Mouse (Mus musculus) spleen, adult 2 months (tissue): ENCODE measurements around the gene Babam2.

Experiments
- CTCF ChIP-seq: fragments of 200-500 bp; IDR thresholded peaks from 2 replicates; pipeline ENCODE4 v1.5.1; 2011; ENCODE audit warnings: mild to moderate bottlenecking, inconsistent platforms; ENCODE audit not compliant: insufficient read depth, insufficient read length, insufficient replicate concordance; ENCODE audit errors: extremely low read depth
- POLR2A ChIP-seq: fragments of 200-500 bp; IDR thresholded peaks from 2 replicates; pipeline ENCODE4 v1.6.1; 2011; ENCODE audit warnings: low read depth, low read length, inconsistent platforms

DNA sequence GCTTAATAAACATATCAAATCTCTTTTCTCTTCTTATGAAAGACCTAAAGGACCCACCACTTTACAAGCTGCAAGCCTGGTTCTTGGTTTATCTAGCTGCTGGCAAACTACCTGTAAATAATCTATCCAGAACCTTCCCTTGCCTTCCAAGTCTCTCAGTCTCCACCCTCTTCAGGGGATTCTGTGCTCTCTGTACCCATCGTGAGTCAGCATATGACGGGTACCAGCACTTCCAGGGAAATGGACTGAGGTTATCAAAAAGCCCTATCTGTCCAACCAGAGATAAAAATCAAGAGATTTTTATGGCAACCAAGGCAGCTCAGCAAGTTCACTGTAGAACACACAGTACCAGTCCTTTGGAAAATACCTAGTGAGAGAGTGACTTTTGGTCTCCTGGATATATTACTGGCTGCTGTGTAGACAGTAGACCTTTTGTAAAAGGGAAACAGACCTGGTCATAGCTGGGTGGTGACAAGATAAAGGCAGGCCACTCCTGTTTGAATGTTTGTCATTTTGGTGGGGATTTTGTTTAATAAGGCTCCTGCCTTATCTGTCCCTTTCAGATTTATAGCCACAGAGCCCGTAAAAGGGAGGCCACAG, 332.4 kb downstream of the Babam2 start:
- TF ChIP-seq CTCF = no peak
- no peak for TF ChIP-seq POLR2A
